Mouse (Mus musculus) liver, embryonic 15.5 days (tissue): ENCODE measurements around the gene Xiap. TPM values are rescaled to one million over a fixed set of nuclear protein-coding genes. Genes with fewer than 3 reads are reported as not detected.
A peak's percentile ranks its signal among the peaks of the same experiment; 100 is the strongest.

ENCODE experiments used
- ATAC-seq: fragments of 200-750 bp; cut with Nextera tagmentation; 2 replicates; pipeline ENCODE4 v1.8.0; 2017; ENCODE audit warnings: moderate number of reproducible peaks, mild to moderate bottlenecking, moderate library complexity; ENCODE audit not compliant: insufficient read depth
- H3K27ac ChIP-seq: fragments of 300-500 bp; sonication (generic); replicated peaks from 2 replicates; pipeline ENCODE4 v1.5.1; 2015; ENCODE audit warnings: mild to moderate bottlenecking, inconsistent platforms
- H3K27me3 ChIP-seq: fragments of 300-500 bp; sonication (generic); 2 replicates; pipeline ENCODE4 v1.6.1; 2015; ENCODE audit warnings: mild to moderate bottlenecking, inconsistent platforms
- H3K36me3 ChIP-seq: fragments of 300-500 bp; sonication (generic); replicated peaks from 2 replicates; pipeline ENCODE4 v1.6.1; 2015; ENCODE audit warnings: moderate library complexity, mild to moderate bottlenecking, inconsistent platforms
- H3K4me1 ChIP-seq: fragments of 300-500 bp; sonication (generic); replicated peaks from 2 replicates; pipeline ENCODE4 v1.6.1; 2015; ENCODE audit warnings: inconsistent platforms
- H3K4me2 ChIP-seq: fragments of 300-500 bp; sonication (generic); 2 replicates; pipeline ENCODE4 v1.6.1; 2015; ENCODE audit warnings: moderate library complexity, mild to moderate bottlenecking, inconsistent platforms
- H3K4me3 ChIP-seq: fragments of 300-500 bp; sonication (generic); replicated peaks from 2 replicates; pipeline ENCODE4 v1.5.1; 2015; ENCODE audit warnings: mild to moderate bottlenecking, inconsistent platforms
- H3K9ac ChIP-seq: fragments of 300-500 bp; sonication (generic); 2 replicates; pipeline ENCODE4 v1.6.1; 2015; ENCODE audit warnings: moderate library complexity, mild to moderate bottlenecking, inconsistent platforms
- H3K9me3 ChIP-seq: fragments of 300-500 bp; sonication (generic); replicated peaks from 2 replicates; pipeline ENCODE4 v1.6.1; 2016; ENCODE audit warnings: inconsistent platforms
- WGBS: fragments of 180-500 bp; shearing (Covaris S2); methylation state at CpG from one replicate; pipeline ENCODE4 v1.1.7; 2015; ENCODE audit warnings: mixed read lengths; ENCODE audit not compliant: insufficient replicate concordance; 5-methylcytosine and 5-hydroxymethylcytosine counted together
- polyA plus RNA-seq: library from polyadenylated mRNA; unstranded; fragments of >200 nt; fragmentation: Nextera tagmentation; extraction: Ambion mirVana; gene quantifications from 2 replicates; pipeline ENCODE4 v1.2.1, GENCODE M21; 2015

Gene Xiap
- polyA plus RNA-seq, 1 experiment from 2014 or later = 5.1 TPM

DNA sequence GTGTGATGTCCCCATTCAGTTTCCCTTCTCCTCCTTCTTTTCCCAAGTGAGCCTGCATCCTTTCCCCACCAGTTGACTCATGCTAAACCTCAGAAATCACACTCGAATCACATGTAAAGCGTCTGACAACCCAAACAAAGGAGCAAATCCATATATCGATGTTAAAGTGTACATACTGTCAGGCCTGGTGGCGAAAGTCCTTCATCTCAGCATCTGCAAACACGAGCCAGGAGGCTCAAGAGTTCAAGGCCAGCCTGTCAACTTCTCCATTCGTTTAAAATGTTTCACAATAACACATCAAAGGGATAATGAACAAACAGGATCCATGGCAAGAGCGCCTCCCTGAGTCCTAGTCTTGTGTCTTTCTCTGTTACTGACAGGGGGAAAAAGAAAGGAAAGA is 14.5 kb upstream of the Xiap start:
- Histone ChIP-seq H3K4me1 (no peaks in the 10 kb centered on the region), H3K4me2 (no peak overlapping the region), H3K9ac (no peak overlapping the region), H3K4me3 (no peak overlapping the region), H3K36me3 (no peaks in the 10 kb centered on the region), H3K27ac (no peak overlapping the region), H3K27me3 (no peaks in the 10 kb centered on the region), H3K9me3 (no peaks in the 10 kb centered on the region)
- ATAC-seq = peak; percentile 74; the same call in 1 of the 2 replicates
- 54% methylated on average over 7 of the region's 7 CpGs for WGBS

DNA sequence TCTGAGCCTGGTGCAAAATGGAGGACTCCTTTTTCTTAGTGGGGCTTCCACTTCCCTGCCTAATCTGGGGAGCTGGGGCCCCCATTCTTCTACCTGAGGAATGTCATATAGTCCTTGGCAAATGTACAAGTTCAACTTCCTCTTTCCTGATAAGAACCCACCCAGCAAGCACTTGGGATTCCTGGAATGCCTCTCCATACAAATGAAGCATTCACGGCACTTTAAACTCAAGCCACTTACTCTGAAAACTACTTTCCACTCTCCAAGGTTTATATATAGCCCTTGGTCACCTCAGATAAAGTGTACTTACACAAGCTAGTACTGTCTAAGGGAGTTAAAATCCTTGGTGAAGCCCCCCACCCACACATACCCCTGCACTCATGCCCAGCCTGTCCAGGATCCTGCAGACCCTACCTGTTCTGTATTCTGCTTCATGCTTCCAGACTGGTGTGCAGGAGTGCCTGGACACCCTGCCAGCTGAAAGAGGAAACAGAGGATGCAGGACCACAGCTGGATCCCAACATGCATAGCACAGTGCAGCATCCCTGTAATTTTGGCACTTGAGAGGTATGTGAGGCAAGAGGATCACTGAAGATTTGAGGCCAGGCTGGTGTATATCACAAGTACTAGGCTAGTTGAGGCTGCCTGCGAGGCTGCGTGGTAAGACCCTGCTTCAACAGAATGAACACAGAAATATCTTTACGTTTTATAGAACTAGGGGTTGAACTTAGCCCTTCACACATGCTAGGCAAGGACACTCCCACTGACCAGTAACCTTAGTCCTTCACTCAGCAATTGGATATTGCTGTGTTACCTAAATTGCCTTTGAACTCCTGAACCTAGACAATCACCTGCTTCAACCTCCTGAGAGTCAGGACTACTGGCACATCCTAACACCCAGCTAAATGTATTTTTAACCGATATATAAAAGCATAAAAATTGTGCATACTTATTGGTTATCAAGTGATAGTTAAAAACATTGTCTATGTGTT is 8.5 kb upstream of the Xiap start:
- no peak overlapping the region for H3K4me2 ChIP-seq
- H3K36me3 ChIP-seq = no peaks in the 10 kb centered on the region
- H3K27me3 ChIP-seq = no peaks in the 10 kb centered on the region
- no peaks in the 10 kb centered on the region for H3K4me1 ChIP-seq
- H3K4me3 ChIP-seq = no peak overlapping the region
- 45% methylated on average over 5 of the region's 5 CpGs for WGBS
- no peak overlapping the region for H3K27ac ChIP-seq
- no peaks in the 10 kb centered on the region for H3K9me3 ChIP-seq
- ATAC-seq = no peak
- H3K9ac ChIP-seq = no peak overlapping the region

DNA sequence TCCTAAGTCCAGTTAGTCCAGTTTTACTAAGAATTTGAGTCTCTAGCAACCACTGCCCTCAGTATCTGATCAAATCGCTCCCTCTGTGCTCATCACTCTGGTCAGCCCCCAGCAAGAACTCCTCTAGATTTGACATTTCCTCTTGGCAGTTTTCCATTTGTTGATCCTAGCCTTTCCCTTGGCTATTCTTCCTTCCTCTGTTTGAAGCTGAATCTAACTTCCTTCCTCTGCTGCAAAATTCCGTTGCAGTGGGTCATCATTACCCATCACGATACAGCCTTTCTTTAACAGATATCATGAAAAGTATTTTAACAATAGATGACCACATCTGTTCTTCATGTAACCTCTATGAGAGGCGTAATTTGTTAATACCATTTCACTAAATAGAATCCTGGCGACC is 2.5 kb upstream of the Xiap start:
- no peak overlapping the region for H3K27ac ChIP-seq
- peaks cover 7% of the 10 kb centered on the region for H3K4me1 ChIP-seq
- no peak for ATAC-seq
- H3K4me3 ChIP-seq = no peak overlapping the region
- no peak overlapping the region for H3K9ac ChIP-seq
- H3K36me3 ChIP-seq = no peaks in the 10 kb centered on the region
- 56% methylated on average over 5 of the region's 5 CpGs for WGBS
- H3K9me3 ChIP-seq = no peaks in the 10 kb centered on the region
- no peaks in the 10 kb centered on the region for H3K27me3 ChIP-seq
- H3K4me2 ChIP-seq = no peak overlapping the region

DNA sequence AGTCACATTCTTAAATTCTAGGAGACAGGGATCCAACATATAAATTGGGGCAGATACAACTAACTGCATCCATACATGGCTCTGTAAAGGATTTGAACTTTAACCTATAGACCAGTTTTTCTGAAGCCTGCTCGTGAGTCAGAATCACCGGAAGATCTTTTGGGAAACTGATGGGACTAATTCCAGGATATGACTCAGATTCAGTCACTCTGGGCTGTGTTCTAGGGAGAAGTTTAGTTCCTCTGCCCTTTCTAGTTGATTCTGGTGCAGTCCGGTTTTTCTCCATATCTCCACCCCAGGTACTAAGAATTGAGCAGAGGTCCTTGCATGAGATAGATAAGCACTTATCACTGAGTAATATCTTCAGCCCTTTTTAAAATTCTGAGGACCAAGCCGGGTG is 1.6 kb upstream of the Xiap start:
- Histone ChIP-seq H3K36me3 (no peaks in the 10 kb centered on the region), H3K4me3 (no peak overlapping the region), H3K27ac (no peak overlapping the region), H3K27me3 (no peaks in the 10 kb centered on the region), H3K4me2 (no peak overlapping the region), H3K9me3 (no peaks in the 10 kb centered on the region), H3K9ac (no peak overlapping the region), H3K4me1 (peaks cover 7% of the 10 kb centered on the region)
- WGBS = 51% methylated on average over 4 of the region's 4 CpGs
- ATAC-seq = no peak

DNA sequence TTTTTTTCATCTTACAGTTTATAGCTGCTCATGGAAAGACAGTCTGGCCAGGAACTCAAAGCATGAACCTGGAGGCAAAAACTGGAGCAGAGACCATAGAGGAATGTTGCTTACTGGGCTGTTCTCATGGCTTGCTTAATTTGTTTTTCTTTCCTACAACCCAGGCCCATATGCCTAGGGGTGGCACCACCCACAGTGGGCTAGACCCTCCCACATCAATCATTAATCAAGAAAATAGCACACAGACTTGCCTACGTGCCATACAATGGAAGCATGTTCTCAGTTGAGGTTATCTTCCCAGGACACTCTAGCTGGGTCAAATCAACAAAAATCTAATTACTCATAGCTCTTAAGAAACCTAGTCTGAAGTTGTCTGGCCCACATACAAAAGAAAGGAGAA is 4.1 kb downstream of the Xiap start:
- no peaks in the 10 kb centered on the region for H3K27me3 ChIP-seq
- H3K36me3 ChIP-seq = no peaks in the 10 kb centered on the region
- no peak overlapping the region for H3K4me2 ChIP-seq
- 40% methylated on average over 1 of the region's 1 CpGs for WGBS
- peaks cover 7% of the 10 kb centered on the region for H3K4me1 ChIP-seq
- no peak for ATAC-seq
- no peak overlapping the region for H3K4me3 ChIP-seq
- H3K27ac ChIP-seq = 0 out of 2 replicates have a peak overlapping the region, but pooled peaks have one; percentile 24
- no peak overlapping the region for H3K9ac ChIP-seq
- H3K9me3 ChIP-seq = no peaks in the 10 kb centered on the region

DNA sequence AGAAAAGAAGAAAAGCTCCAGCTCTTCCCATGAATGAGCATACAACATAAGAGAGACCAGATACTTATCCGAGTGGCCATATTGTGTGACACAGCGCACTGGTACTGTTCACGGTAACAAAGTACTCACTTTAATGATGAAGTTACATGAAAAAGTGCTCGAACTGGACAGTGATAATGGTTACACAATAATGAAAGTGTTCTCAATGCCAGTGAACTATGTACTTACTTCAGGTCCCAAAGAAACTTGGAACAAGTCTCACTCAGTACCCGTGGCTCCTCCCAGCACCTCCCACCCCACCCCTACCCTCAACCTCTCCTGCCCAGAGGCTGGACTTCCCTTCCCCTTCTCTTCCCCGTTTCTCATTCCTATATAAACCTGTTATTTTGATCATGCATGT is 5.6 kb downstream of the Xiap start:
- no peak overlapping the region for H3K4me2 ChIP-seq
- 67% methylated on average over 6 of the region's 6 CpGs for WGBS
- no peaks in the 10 kb centered on the region for H3K36me3 ChIP-seq
- H3K4me3 ChIP-seq = no peak overlapping the region
- no peak overlapping the region for H3K27ac ChIP-seq
- ATAC-seq = no peak
- no peaks in the 10 kb centered on the region for H3K4me1 ChIP-seq
- no peak overlapping the region for H3K9ac ChIP-seq
- no peaks in the 10 kb centered on the region for H3K27me3 ChIP-seq
- no peaks in the 10 kb centered on the region for H3K9me3 ChIP-seq

DNA sequence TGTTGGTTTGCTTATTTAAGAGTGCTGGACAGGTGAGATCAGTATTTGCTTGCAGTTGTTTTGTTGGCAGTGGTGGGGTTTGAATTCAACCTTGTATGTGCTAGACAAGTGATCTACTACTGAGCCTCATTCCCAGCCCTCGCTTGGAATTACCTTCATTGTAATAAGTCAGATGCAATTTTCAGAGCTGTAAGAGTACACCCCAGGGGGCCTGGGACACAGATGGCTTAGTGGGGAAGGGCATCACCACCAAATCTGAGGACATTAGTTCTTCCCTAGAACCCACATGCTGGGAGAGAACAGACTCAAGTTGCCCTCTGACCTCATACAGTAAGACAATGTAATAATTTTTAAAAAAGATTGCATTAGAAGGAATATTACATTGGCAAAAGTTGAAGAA is 7.3 kb downstream of the Xiap start:
- Histone ChIP-seq H3K4me3 (no peak overlapping the region), H3K9ac (no peak overlapping the region), H3K27ac (no peak overlapping the region), H3K4me2 (no peak overlapping the region), H3K36me3 (no peaks in the 10 kb centered on the region), H3K27me3 (no peaks in the 10 kb centered on the region), H3K4me1 (peaks cover 9% of the 10 kb centered on the region), H3K9me3 (no peaks in the 10 kb centered on the region)
- no peak for ATAC-seq
- 66% methylated on average over 1 of the region's 1 CpGs for WGBS

DNA sequence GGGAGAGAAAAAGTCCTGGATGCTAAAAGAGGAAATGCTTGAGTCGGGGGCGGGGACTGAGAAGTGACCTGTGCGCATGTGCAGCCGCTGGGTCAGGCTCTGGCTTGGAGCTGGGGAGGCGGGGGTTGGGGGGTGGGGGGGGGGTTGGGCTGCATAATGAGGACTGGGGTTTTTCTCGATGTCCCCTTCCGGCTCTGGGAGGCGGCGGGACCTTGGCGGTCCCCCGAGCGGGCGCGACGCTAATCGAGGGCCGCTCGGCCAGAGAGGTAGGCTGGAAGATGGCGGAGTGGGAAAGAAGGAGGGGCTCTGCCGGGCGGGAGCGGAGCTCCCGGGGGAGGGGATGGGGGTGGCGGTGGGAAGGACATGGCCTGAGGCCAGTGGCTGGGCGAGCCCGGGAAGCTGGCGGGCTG is 8.3 kb downstream of the Xiap start:
- peak; percentile 78 for ATAC-seq
- peak overlapping the region; percentile 68 for H3K9ac ChIP-seq
- peak overlapping the region; percentile 93 for H3K27ac ChIP-seq
- H3K9me3 ChIP-seq = no peaks in the 10 kb centered on the region
- H3K27me3 ChIP-seq = no peaks in the 10 kb centered on the region
- H3K36me3 ChIP-seq = no peaks in the 10 kb centered on the region
- WGBS = 8% methylated on average over 27 of the region's 27 CpGs
- peak overlapping the region; percentile 64 for H3K4me2 ChIP-seq
- H3K4me3 ChIP-seq = peak overlapping the region; percentile 69
- H3K4me1 ChIP-seq = peaks cover 9% of the 10 kb centered on the region

DNA sequence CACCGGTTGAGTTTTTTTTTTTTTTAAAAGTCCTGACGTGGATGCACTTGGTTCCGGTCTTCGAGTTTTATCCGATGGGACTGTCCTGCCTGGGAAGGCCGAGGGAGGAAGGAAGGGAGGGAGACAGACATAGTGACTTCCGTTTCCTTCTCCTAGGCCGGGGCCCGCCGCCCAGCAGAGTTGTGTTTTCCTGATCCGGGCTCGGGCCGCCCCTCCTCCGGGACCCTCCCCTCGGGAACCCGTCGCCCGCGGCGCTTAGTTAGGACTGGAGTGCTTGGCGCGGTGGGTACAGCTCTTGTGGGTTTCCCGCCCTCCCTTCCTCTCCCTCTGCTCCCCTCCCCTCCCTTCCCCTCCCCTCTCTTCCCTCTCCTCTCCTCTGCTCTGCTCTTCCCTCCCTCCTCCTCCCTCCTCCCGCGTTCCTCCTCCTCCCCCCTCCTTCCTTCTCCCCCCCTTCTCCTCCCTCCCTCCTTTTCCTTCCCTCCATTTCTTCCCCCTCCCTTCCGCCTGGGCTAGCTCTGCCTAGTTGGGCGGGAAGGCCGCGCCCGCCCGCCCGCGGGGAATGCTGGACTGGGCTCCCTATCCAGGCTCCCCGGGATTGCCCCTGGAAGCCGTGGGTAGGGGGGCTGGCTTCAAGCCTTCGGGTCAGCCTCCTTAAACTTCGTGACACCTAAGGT is 8.9 kb downstream of the Xiap start:
- Histone ChIP-seq H3K27ac (peak overlapping the region; percentile 93), H3K36me3 (0 out of 2 replicates have a peak, but pooled peaks cover 4% of the 10 kb centered on the region), H3K4me2 (peak overlapping the region; percentile 64), H3K9me3 (no peaks in the 10 kb centered on the region), H3K4me1 (peaks cover 9% of the 10 kb centered on the region), H3K4me3 (peak overlapping the region; percentile 69), H3K9ac (peak overlapping the region; percentile 68), H3K27me3 (no peaks in the 10 kb centered on the region)
- ATAC-seq = peak; percentile 78
- WGBS = 16% methylated on average over 35 of the region's 37 CpGs

DNA sequence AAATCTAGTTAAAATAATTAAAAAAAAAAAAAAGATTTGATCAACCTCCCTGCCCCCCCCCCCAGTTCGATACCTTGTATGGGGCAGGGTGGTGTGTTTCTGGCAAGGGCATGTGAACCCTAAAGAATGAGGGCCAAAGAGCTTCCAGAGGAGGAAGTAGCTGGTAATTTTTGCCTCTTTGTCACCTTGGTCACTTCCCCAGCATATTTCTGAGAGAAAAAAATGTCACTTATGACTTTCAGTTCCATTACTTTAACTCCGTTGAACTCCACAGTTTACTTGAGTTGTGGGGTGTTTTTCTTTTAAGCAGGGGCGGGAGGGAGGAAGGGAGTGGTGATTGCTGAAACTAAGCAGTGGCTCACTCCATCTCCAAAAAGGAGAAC is 9.4 kb downstream of the Xiap start:
- Histone ChIP-seq H3K27me3 (no peaks in the 10 kb centered on the region), H3K9me3 (no peaks in the 10 kb centered on the region), H3K27ac (peak overlapping the region; percentile 93), H3K4me1 (peaks cover 9% of the 10 kb centered on the region), H3K9ac (peak overlapping the region; percentile 68), H3K4me3 (peak overlapping the region; percentile 69), H3K36me3 (0 out of 2 replicates have a peak, but pooled peaks cover 4% of the 10 kb centered on the region), H3K4me2 (peak overlapping the region; percentile 64)
- peak; percentile 35 for ATAC-seq
- WGBS = 19% methylated on average over 3 of the region's 3 CpGs

DNA sequence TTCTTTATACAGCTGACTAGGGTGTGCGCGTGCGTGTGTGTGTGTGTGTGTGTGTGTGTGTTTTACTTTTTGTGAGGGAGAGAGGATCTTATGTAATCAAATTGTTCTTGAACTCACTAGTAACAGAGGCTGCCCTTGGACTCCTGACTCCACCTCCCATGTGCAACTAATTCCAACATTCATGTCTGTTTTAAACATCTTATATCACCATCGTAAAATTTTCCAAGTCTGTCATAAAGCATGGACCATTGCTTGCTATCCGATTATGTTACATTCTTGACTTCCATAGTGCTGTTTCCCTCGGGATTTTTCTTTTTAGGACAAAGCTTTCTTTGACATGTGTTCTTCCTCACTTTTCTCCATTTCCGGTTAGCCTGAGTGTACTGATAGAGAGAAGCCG is 28.3 kb downstream of the Xiap start:
- Histone ChIP-seq H3K4me3 (no peak overlapping the region), H3K4me1 (no peaks in the 10 kb centered on the region), H3K27me3 (no peaks in the 10 kb centered on the region), H3K27ac (no peak overlapping the region), H3K9ac (no peak overlapping the region), H3K4me2 (no peak overlapping the region), H3K36me3 (no peaks in the 10 kb centered on the region), H3K9me3 (no peaks in the 10 kb centered on the region)
- 65% methylated on average over 8 of the region's 8 CpGs for WGBS
- no peak for ATAC-seq
